Mouse (Mus musculus): Measurements from ENCODE around the gene Slc25a19.

- TF ChIP-seq POLR2A (IDR thresholded peaks at IDR 0.05; ENCODE audit: borderline replicate concordance, control insufficient read depth, low read depth, low read length) (peak; percentile 69; the same call in 1 of the 2 replicates), CTCF (IDR thresholded peaks at IDR 0.05; ENCODE audit: control insufficient read depth, insufficient read depth, low read length) (peak; percentile 37; the same call in 1 of the 2 replicates)
These were observed 15.5 kb downstream of the Slc25a19 start, which contains the start of gene Mif4gd for GRCm38 (mm10) chr11:115612410-115613137.

Measured in bone marrow, adult 2 months (tissue).